Mouse (Mus musculus) adrenal gland, postnatal 10 days (tissue): ENCODE data around the gene Ntng1. TPM values are rescaled to one million over a fixed set of nuclear protein-coding genes. Genes with fewer than 3 reads are reported as not detected.

Experiments used
- DNase-seq: peaks from one replicate; pipeline ENCODE4 v3.0.0; 2021; ENCODE audit warnings: mixed read lengths
- total RNA-seq, 2 experiments: library from RNA; stranded (reverse); gene quantifications; 2 replicates each; pipeline ENCODE4 v1.2.3; 2021

Gene Ntng1
- total RNA-seq, 2 experiments from 2014 or later = 1.2 to 2.4 TPM

DNA sequence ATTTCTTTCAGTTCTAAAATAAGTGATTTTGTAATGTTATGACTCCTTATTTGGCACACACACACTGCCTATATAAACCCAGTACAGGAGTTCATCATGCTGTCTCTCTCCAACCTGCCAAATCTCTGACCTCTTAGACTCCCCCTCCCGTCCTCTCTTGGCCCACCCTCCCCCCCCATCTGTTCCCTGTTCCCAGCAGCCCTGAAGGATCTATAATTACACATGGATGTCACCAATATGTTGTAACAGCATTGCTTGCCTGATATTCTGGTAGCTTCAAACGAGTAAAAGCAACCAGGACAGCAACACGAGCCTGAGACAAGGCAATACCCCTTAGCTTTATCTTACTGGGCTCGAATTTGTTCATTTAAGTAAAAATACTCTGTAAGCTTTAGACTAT, 220.0 kb downstream of the Ntng1 start:
- no peak for DNase-seq

DNA sequence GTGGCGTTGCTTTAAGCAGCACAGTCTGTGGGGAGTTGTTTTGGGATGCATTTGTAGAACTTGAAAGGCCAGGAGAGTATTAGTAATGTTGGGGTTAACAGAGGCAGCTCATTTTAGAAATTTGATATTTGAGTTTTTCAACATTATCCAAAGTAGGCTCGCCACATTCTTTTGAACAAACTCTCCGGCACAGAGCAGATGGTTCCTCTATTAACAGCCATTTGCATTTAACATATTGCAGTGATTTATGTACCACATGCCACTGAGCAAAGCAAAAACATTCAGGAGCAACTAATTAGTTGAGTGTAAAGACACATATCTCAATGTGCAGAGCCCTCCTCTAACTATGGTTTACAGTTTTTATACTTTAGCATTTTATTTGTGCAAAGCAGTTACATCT, 224.8 kb downstream of the Ntng1 start:
- DNase-seq = no peak

DNA sequence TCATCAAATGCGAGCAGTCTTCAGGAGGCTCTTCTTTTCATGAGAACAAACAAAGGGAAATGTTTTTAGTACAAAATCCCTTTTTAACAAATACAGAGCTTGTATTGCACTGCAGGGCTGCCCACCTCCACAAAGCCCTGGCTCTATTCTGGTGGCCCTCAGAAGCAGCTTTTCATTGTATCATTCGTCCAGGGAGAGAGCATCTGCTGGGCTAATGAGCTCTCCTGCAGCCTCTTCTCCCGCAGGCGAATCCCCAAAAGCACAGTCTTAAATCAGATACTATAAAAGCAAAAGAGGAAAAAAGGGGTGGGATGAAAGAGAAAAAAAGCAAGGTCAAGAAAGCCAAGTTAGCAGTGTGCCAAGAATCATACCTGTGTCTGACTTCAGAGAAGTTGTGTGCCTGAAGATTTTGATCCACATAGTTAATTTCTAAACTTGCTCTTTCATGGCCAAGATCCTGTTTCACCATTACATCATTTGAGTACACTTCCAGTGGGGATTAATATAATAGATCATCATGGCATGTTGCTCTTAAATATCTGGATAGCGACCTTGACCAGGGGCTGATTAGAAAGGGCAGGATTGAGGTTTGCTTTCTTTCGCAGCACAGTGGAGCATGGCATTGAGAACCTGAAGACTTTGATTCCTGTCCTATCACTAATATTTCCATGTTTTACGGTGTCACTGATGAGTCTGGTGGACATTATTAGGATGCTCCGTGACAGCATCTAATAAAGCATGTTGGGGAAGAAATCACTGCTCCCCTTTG, 225.7 kb downstream of the Ntng1 start:
- DNase-seq = no peak

DNA sequence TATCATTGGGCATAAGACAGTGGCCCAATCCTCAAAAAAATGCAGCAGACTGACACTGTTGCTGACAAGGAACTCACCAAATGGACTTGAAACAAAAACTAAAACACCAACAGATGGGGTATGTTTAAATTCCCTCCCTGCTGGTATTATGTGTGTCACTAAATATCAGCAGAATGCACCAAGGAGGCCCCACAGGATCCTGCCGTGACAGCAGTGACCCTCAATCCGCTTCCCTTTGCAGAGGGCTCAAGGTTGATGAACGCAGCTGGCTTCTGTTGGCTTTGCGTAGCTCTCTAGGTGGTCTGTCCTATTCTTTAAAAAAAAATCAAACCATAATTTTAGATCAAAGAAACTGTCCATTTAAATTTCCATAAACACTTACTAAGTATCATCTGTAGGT, 226.7 kb downstream of the Ntng1 start:
- DNase-seq = no peak

DNA sequence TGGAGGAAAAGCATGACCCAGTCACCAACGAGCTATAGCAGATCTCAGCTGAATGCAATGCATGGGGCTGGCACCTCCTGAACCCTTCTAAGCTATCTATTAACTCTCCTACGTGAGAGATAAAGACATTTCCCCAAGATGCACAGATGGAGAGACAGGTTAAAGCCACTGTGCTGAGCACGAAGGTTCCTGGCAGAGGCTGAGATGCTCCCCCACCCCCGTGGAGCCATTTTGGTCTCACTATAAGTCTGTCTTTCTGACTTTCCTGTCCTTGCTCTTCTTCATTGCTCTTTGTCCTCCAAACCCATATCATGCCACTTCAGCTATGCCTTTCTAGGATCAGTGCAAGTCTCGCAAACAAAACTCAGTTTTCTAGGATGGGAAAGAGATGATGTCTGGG, 229.6 kb downstream of the Ntng1 start:
- no peak for DNase-seq

DNA sequence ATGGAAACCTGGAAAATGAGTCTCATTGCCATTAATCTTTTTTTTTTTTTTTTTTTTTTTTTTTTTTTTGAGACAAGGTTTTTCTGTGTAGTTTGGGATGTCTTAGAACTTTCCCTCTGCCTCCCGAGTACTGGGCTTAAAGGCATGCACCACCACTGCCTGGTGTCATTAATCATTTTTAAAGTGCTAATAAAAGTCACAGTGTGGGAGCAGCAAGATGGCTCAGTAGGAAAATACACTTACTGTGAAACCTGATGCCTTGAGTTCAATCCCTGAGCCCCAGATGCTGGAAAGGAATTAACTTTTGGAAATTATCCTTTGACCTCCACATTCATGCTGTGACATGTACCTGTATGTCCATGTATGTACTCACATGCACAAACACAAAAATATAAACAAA, 253.2 kb downstream of the Ntng1 start:
- DNase-seq = no peak

DNA sequence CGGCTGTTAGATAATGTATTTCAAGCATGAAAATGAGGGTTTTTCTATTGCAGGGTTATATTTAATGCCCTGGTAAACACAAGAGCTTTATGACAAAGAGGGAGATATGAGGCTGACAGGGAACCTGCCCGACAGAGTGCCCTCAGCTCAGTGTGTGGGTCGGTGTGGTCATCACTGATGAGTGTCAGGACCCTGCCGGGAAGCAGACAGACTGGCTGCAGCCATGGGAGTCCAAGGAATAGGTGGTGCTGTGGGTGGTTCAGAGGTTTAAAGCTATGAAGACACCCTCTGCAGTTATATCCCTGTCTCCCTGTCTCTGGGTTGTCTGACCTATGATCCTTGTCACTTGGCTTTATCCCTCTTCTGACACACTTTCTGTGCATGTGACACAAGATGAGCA, 258.1 kb downstream of the Ntng1 start:
- no peak for DNase-seq

DNA sequence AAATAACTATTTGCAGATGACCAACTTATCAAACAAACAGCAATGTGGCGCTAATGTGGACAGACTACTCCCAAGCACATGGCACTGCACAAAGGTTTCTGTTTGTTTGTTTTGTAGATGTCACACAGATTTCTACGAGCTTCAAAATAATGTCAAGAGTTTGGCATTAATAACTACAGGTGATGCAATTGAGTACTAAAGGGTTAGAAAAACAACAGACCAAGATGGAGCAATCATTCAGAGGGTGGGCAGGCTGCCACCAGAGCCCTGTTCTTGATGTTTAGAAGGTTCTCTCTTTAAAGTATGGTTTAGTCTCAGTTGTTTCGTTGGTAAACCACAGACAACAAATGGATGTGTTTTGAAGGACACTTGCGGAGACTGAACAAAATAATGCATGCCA, 264.8 kb downstream of the Ntng1 start:
- peak; percentile 55 for DNase-seq

DNA sequence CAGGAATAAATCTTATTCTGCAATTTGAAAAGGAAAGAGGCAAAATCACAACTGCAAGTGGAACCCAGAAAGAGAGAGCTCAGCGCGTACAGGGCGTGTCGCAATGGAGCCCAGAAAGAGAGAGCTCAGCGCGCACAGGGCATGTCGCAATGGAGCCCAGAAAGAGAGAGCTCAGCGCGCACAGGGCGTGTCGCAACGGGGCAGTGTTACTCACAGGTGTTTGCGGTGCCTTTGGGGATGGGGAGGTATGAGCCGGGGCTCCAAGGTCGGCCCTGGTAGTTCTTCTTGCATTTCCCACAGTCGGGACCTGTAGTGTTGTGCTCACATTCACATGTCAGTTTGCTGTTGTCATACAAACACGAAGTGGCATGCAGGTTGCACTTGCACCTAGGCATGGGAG, 271.8 kb downstream of the Ntng1 start:
- DNase-seq = peak; percentile 51

DNA sequence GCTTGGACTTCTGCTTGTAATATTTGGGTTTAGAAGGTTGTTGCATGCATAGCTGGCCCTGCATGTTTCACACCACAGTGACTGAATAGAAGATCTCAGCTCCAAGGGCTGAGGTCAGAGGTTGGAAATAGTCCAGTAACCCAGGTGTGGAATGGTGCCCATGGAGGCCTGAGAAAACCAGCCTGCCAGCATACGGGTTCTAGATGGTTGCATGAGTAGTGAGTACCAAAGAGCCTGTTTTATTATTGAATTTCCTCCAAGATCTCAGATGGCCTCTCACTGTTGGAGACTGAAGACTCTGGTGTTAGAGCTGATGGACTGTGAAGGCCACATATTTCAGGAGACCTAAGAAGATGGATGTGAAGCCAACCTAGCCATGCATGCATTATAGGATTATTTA, 285.5 kb downstream of the Ntng1 start:
- no peak for DNase-seq

DNA sequence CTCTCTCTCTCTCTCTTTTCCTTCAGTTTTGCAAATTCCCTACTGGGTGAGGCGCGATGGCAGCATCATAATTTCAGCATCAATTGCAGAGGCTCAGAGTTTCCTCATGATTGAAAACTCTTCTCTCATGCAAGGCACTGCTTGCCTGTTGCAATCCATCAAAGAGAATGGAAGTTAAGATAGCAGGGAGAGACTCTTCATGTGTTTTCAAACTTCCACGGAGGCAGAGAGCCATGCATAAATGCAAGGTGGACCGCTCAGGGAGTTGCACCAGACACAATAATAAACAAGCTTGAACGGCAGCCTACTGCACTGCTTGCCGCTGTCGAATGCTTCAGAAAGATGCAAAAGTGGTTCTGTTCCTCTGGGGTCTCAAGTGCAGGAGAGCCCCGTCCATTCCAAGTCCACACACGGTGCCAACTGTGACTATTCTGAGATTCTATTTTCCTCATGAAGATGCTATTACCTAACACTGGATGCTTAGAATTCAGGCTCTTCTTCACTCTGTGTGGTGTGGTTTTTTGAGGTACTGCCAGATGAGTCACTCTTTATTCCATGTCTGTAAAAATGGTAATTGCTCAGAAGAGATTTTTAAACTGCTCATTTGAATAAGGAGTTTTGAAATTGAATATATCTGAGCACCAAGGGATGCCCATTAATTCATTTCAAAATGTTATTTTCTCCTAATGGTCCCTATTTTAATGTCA, 289.2 kb downstream of the Ntng1 start:
- DNase-seq = no peak

DNA sequence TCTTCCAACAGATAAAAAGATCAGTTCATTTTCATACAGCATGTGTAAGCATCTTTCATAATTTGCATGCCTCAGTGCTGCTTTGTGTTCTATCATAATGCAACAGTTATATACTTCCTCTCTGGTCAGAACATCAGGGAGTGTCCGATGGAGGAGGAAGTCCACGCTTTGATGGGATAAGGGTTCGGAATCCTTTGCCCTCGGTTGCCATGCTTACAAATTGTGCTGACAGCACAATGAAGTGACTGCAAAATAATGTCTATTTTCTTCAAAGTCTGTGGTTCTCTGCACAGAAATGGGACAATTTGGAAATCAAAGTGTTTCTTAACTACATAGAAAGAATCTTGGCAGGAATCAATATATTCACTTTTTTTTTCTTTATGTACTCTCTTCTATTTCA, 297.2 kb downstream of the Ntng1 start:
- no peak for DNase-seq

DNA sequence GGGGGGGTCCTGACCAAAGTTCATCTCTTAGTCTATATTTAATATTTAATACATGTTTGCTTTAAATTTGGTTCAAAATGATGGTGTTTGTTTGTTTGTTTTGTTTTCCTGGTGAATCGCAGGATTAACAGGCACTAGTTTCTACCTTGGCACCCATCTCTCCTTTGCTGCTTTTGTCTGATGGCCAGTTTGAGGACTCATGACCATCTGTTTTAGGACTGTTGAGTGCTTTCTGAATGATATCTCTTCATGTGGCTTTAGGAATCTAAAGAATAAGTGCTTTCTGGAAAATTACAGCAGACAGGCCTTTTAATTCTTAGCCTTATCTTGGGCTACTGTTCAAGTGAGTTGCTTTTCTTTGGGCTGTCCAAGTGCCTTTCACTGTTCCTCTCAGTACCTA, 318.0 kb downstream of the Ntng1 start:
- no peak for DNase-seq

DNA sequence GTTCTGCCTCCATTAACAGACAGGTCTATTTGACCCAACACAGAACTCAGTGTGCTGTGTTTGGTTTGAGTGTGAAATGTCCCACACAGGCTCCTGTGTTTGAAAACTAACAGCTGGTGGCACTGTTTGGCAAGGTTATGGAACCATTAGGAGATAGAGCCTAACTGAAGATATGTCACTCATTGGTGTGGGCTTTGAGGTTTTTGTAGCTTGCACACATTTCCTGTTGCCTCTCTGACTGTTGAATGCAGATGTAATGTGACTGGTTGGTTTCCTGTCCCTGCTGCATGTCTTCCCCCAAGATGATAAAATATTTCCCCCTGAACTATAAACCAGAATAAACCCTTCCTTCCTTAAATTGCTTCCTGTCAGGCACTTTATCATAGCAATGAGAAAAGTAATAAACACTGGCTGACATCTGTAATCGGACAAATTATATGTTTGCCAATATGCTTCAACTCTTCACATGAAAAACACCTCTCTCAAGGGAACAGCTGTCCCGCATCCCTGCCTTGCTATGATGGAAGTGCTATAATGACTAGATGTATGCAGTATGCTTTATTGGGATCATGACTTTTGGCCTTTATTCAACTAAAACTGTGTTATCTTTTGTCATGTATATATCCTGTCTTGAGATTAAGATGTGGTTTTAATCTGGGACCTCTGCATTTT, 320.9 kb downstream of the Ntng1 start:
- DNase-seq = no peak

DNA sequence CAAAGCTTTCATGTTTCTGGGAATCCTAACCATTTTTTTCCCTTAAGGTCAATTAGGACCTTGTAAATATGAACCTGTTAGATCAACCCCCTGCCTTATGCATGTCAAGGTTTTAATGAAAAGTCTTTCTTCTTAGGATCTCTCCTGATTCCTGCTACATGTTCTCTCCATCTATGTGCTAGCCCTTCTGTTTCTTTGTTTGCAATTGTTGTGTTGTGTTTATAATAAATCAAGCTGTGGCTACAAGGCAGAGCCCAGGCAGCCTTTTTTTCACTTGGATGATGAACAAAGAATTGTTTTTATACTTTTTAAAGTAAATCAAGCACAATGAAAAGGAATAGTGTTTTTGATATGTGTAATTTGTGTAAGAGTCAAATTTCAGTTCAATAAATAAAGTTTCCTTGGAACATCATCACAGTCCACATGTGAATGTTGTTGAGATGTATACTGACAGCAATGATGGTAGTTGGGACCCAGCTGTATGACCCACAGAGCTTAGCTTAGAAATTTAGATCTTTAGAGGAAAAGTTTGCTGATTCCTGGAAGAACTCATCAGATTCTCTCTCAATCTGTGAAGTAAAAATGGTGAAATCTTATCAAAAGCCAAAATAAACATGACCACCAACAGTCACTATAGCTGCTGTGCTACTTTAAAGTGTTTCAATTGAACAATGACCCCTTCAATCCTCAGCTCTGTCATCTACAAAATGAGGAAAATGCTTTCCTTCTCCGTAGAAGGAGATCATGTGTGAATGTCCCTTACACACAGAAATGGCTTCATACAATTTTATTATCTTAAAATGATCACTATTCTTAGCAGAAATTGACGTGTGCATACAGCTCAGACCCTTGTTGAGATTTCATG, 324.8 kb downstream of the Ntng1 start:
- no peak for DNase-seq

DNA sequence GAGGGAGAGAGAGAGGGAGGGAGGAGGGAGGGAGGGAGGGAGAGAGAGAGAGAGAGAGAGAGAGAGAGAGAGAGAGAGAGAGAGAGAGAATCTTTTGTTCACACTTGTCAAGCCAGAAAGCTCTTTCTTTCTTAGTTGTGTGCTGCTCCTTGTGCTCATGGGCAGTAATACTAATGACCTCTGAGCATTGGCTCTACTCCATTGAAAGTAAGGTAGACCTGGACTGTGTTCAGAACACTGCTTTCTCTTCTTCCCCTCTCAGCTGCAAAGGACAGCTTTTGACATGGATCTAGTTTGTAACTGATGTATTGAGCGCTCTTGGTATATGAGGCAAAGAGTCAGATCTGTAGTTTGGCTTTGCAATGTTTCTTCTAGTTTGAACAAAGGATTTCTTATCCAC, 334.7 kb downstream of the Ntng1 start:
- no peak for DNase-seq

DNA sequence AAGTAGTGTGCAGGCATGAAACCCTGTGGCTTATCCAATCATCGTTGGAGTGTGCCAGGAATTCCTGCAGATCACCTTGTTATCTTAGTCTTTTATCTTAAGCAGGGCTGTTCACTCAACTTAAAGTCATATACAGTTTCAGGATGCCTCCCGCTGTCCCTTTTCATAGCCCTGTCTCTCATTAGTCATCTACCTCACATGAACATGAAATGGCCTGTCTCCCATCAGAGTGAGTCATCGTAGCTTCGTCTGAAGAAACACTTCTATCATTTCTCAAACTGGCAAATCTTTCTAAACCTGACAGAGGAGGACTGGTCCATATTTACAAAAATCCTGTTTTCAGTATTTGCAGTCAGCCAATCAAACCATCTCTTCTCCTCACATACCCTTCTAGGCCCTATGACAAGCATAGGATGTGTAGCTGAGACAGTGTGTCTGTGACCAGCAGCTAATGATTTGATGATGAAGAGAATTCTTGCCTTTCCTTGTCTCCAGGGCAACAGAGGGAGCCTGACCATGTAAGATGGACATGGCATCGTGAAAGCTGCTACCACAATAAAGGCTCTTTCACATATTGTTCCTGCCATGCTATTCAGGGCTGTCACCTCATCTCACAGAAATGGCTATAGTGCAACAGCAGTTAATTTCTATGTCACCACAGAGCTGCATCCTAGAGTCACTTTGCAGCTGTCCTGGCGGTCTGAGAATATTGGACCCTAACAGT, 336.4 kb downstream of the Ntng1 start:
- no peak for DNase-seq

DNA sequence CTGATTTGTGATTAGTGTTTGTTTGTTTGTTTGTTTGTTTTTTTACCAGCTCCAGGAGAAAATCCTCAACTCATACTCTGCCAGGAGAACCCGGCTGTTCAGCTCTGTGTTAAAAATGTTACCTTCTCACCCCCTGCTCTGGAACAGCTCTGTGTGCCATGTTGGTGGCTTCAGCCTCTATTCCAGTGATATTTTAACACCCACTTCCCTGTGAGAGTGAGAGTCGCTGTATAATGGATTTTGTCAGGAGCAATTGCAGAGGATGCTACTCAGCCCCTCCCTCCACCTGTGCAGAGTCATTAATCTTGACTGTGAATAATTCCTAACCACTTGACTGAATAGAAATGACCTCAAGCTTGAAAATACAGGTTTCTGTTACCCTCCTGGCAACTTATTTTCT, 339.7 kb downstream of the Ntng1 start:
- DNase-seq = no peak

DNA sequence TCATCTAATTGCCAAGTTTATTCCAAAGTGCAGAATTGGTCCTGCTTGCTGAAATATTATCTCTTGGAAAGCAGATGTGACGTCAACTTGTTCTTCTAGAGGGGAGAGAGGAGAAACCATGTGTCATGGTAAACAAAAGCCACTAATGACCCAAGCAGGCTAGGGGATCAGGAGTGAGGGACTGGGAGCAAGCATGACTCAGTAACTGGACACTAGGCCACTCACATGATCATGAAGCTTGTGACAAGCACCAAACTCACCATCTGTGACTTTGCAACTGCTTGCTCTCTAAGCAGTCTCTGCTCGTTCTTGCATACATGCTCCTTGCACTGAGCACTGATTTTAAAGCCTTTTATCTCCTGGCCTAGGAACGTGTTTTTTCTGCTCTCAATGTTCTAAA, 340.2 kb downstream of the Ntng1 start:
- no peak for DNase-seq

DNA sequence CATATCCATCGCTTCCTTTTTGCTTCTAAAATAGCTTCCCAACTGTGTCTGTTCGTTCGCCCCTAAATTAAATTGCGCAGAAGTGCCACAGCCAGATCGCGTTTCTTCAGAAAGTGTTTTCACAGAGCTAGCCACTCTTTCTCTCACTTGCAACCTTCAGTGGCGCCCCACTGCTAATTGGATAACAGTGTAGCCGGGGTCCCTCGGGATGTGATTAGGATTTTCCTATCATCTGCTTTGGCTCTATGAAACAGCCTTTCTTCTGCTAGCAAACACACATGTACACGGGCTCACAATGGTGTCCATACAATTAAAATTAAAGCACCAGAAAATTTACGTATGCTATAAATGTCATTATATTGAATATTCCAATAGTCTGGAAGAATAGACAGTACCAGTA, 346.5 kb downstream of the Ntng1 start:
- DNase-seq = no peak

DNA sequence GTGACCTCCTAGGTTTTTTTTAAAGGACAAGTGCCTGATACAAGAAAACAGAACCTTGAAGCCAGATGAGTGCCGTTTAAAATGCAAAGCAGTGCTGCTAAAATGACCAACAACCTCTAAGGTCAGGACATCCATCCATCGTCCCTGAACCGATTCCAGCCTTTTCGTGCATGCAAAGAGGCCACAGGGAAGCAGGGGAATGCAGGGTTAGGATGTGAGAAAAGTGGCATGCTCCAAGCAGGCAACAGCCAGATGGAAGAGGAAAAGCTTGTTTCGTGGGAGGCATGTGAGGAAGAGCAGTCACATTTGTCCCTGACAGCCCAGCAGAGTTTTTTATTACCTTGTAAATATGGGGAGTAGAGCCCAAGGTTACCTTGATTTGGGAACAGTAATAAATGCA, 360.6 kb downstream of the Ntng1 start:
- DNase-seq = no peak
